Mouse (Mus musculus): ENCODE results near the gene Sept11.

Sept11 gene

GRCm38 (mm10) chr5:93171420-93171819 is 78.2 kb downstream of the Sept11 start:
- DNase-seq (ENCODE audit: low spot score in 2 of 2), result no peak

DNA sequence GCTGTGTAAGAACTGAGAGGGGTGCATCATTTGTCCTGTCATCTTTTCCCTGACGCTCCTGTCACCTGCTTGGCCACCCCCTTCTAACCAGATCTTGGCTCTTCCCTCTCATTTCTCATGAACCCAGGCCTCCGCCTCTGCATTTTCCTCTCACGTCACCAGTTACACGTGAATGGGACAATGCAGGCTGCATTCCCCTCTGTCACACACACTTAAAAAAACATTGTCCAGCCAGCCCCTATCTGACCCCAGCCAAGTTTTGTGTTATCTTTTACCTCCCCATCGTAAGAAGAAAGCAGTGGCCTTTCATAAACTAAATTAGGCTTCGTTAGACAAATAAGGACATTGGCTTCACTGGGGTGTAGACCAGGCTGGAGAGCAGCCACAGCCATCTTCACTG is 79.3 kb downstream of the Sept11 start:
- no peak for DNase-seq (ENCODE audit: low spot score in 2 of 2)

GRCm38 (mm10) chr5:93174675-93175074 is 81.4 kb downstream of the Sept11 start:
- no peak for DNase-seq (ENCODE audit: low spot score in 2 of 2)

DNA sequence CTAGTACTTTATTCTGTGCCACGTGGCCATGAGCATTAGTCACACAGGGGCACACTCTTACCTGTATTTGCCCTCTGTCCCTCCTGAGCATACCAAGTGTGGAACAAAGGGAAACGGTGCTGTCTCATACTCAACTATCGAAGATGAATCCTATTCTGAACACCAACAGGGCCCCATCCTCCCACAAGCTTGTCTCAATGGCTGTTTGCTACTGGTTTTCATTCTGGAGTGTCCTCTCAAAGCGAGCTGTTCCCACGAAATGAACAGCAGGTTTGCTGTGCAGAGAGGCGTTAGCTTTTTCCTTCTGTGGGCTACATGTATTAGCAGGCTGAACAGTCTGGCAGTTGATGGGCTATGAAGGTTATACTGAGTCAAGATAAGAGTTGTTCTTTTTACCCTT is 85.4 kb downstream of the Sept11 start:
- DNase-seq (ENCODE audit: low spot score in 2 of 2), result no peak

DNA sequence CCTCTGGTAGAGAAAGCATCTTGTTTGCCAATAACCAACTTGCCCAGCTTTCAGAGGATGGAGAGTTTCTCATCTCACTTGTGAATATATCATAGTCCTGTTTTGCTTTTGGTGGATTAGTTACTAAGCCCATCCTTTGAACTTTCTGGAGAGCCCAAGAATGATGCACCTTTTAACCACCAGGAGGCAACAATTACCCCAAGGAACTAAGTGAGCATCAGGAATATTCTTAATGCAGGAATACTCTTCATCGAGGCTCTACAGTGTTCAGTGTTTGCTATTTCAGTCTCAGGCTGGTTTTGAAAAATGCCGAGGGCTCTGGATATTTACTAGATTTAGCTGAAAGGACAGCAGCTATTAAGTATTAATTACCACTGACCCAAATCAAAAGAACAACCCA is 87.0 kb downstream of the Sept11 start:
- no peak for DNase-seq (ENCODE audit: low spot score in 2 of 2)

DNA sequence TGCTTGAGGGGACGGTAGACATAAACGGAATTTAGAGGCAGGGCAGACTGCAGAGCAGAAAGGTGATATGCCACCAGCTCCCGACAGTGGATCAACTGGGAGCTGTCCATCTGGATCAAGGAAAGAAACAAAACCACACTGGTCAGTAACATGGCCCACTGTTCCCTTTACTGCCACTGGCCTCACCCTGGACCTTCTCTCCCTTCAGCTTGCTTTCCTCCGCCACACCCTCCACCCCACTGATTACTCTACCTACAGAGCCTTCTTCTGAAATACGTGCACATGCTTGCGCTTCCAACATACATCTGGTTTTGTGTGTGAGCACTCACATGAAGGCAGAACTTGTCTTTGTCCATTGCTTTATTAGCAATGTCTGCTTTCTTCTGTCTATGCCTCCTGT is 90.1 kb downstream of the Sept11 start:
- no peak for DNase-seq (ENCODE audit: low spot score in 2 of 2)

DNA sequence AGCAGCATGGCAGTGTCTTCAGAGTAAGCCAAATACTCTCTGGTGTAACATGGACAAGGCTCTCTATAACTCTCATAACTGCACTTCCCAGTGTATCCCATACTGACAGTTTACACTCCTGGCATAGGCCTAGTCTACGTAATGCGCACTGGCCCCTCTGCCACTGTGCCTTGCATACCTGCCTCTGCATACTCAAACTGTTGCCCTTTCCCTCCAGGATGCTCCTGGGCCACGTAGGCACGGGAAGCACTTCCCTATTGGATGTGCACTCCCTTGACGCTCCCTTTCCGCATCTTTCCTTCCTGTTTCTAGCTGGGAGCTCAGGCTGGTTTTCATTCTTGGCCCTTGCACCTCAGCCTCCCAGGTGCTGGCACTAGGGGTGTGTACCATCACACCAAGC is 91.3 kb downstream of the Sept11 start:
- no peak for DNase-seq (ENCODE audit: low spot score in 2 of 2)

- DNase-seq (ENCODE audit: low spot score in 2 of 2), result no peak
Observed at GRCm38 (mm10) chr5:93189607-93190006, 96.4 kb downstream of the Sept11 start.

GRCm38 (mm10) chr5:93190428-93190827 is 97.2 kb downstream of the Sept11 start:
- no peak for DNase-seq (ENCODE audit: low spot score in 2 of 2)

GRCm38 (mm10) chr5:93198232-93198631 is 105.0 kb downstream of the Sept11 start:
- no peak for DNase-seq (ENCODE audit: low spot score in 2 of 2)

GRCm38 (mm10) chr5:93201181-93201580 is 107.9 kb downstream of the Sept11 start:
- DNase-seq (ENCODE audit: low spot score in 2 of 2), result no peak

- DNase-seq (ENCODE audit: low spot score in 2 of 2), result peak; percentile 36 to 63
Observed at GRCm38 (mm10) chr5:93205371-93206108, 112.3 kb downstream of the Sept11 start.

DNA sequence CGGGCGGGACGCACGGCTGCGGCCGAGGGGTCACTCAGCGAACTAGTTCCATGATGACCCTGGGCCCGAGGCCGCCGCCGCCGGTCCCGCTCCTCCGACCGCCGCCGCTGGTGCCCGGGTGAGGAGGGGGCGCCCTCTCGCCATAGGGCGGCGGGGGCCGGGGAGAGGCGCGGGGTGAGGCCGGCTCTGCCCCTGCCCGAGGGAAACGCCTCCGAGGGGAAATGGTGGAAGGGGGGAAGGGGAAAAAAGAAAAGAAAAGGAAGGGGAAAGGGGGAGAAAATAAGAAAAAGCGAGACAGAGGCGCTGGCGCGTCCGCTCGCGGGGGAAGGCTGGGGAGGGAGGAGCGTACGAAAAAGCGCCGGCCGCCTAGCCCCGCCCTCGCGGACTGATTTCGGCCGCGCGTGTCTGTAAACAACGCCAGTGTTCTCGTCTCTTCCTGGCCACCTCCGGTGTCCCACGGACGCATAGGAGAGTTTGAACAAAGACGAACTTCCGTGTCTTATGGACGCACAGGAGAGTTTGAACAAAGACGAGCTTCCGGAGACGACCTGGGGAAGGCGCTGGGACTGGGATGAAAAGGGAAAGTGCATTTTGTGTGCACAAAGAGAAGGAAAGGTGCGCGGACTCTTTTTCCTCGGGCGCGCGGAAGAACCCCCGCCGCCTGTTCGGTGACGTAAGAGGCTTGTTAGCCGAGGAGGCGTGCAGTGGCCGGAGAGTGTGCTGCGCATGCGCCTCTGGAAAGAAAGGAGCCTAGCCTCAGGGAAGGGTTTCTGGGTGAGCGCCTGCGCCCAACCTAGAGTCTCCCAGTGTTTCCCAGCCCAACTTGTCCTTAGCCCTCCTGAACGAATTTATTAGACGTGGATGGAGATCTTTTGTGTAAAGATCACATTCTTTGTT is 113.1 kb downstream of the Sept11 start, which contains the start of the genes Ccni and 2010109A12Rik:
Ccni (minus strand) TSS at position 387 of the 897 bp plus-strand sequence.
2010109A12Rik (plus strand) TSS at position 410 of the 897 bp plus-strand sequence.
- DNase-seq (ENCODE audit: low spot score in 2 of 2), result peak; percentile 93 to 94

DNA sequence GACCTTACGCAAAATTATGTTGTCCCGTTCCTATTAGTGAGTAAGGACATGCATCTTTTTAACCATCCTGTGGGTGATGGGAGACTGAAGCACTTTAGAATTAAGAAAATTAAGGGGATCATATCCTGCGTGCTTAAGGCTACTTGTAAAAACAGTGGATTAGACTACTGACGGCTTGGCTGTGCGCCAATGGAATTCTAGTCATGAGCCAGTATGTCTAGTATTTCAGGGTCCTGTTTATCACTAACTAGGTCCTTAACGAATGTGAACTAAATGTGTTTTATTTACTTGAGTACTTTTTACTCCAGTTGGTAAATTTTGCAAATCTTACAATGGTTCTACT is 113.7 kb downstream of the Sept11 start:
- no peak for DNase-seq (ENCODE audit: low spot score in 2 of 2)

- DNase-seq (ENCODE audit: low spot score in 2 of 2), result no peak
Observed at GRCm38 (mm10) chr5:93207555-93207954, 114.3 kb downstream of the Sept11 start.

- DNase-seq (ENCODE audit: low spot score in 2 of 2), result no peak
Observed at GRCm38 (mm10) chr5:93218375-93218774, 125.1 kb downstream of the Sept11 start.

DNA sequence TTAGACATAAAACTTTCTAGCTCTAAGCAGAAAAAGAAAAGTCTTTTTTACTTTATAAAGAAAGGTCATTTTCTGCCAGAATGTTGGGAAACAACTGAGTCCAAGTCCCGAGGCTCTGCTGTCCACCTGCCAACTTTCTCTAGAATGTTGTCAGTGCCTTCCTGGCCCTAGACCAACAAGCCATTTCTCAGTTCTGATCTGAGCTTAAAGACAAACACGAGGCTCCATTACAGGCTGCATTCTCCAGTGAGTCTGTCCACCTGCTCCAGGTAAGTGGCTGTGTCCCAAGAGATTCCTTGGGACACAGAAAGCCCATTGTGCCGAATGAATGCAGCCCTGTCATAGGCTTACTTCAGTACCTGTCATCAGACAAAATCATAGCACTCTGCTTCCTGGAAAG is 128.4 kb downstream of the Sept11 start:
- peak in 1 of 2 experiments; percentile 22 for DNase-seq (ENCODE audit: low spot score in 2 of 2)

DNA sequence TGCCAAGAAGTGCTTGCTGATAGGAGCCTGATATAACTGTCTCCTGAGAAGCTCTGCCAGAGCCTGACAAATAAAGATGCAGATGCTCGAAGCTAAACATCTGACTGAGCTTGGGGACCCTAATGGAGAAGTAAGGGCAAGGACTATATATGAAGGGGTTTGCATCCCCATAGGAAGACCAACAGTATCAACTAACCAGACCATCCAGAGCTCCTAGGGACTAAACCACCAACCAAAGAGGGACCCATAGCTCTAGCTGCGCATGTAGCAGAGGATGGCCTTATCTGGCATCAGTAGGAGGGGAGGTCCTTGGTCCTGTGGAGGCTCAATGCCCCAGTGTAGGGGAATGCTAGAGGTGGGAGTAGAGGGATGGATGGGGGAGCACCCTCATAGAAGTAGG is 131.3 kb downstream of the Sept11 start:
- DNase-seq (ENCODE audit: low spot score in 2 of 2), result no peak
